Mouse (Mus musculus): ENCODE results near the gene Ebi3. TPM values are rescaled to one million over a fixed set of nuclear protein-coding genes. Genes with fewer than 3 reads are reported as not detected.
"Not testable (repeated sequence)": the region's sequence is repeated elsewhere in the genome, so short reads cannot be mapped to it uniquely, and the experiment has no call there.

The Ebi3 gene
- 0.40 TPM in 1 of 2 replicates, not detected in the other for polyA plus RNA-seq (2016; fragmentation: Nextera tagmentation; extraction: Ambion mirVana)

DNA sequence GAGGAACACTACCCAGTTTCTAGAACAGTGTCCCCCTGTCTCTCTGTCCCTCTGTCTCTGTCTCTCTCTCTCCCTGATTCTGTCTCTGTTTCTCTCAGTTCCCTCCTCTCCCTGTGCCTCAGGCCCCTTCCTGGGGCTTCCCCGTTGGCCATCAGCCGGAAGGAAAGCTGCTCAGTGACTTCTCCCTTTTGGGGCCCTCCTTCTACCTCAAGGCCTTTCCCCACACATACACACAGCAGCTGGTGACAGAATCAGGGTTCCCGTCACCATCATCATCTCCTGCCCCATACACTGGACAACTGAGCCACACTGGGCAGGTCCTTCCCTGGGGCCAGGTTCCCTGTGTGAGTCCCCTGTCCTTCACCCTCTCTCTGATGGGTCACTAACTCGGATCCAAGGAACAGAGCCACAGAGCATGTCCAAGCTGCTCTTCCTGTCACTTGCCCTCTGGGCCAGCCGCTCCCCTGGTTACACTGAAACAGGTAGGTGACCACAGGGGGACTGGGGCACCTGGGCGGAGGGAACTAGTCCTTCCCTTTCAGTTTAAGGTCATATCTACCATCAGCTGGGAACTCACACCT, at the start of gene Ebi3:
Gene Ebi3 (plus strand): TSS at position 194 of the 581 bp plus-strand sequence.
- 63% methylated on average over 6 of the region's 6 CpGs for WGBS

DNA sequence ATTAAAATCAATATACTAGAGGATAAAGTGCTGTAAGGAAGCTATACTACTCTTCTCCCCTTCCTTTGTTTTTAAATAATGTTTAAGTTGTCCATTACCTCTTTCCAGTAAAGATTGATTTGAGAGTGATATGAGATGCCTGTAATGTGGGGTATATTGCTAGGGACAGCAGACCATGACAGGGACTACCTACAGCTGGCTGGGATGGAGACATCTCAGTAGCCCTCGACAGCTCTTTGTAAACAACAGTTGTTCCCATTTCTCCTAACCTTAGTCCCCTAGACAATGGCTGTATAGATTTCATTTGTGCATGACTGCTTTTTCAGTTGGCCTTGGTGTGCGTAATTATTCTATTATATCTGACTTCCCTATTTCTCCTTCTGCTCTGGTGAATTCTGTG, 49.4 kb upstream of the Ebi3 start:
- no peaks in the 10 kb centered on the region for H3K4me1 ChIP-seq (replicated peaks)
- H3K4me2 ChIP-seq: no peak overlapping the region

More for the DNA sequence above, at the start of gene Ebi3:
- no peak within 1 kb of the TSS for H3K4me3 ChIP-seq
- H3K9me3 ChIP-seq (replicated peaks): no peaks in the 10 kb centered on the region
- H3K36me3 ChIP-seq: no peaks in the 10 kb centered on the region
- H3K27ac ChIP-seq (ENCODE audit: poor library complexity, severe bottlenecking): no peak within 1 kb of the TSS
- no peak for ATAC-seq (ENCODE audit: insufficient number of reproducible peaks, low FRiP score)
- H3K4me2 ChIP-seq: no peak within 1 kb of the TSS
- peaks cover 42% of the 10 kb centered on the region for H3K27me3 ChIP-seq (replicated peaks)
- no peak within 1 kb of the TSS for H3K9ac ChIP-seq
- H3K4me1 ChIP-seq (replicated peaks): peaks cover 8% of the 10 kb centered on the region

DNA sequence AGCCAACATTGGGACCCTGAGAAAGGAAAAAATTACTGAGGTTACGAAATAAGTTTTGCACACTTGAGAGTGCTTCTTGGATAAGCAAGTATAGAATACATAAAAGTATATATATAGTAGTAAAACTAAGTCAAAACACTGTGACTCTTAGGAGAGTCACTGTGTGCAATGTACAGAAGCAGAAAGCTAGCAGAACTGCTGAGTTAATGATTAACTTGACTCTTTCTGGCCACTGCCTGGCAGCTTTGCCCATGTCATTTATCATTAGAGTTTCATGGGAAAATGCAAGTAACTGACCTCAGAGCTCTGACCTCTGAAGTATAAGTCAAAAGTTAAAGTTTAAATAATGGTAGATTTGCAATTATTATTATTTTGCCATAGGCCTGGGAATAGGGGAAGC, 48.8 kb upstream of the Ebi3 start:
- Histone ChIP-seq H3K9ac (no peak overlapping the region), H3K9me3 (replicated peaks) (0 out of 2 replicates have a peak, but pooled peaks cover 4% of the 10 kb centered on the region), H3K27me3 (replicated peaks) (no peaks in the 10 kb centered on the region), H3K4me2 (no peak overlapping the region), H3K27ac (ENCODE audit: poor library complexity, severe bottlenecking) (no peak overlapping the region), H3K4me3 (no peak overlapping the region), H3K36me3 (0 out of 2 replicates have a peak, but pooled peaks cover 3% of the 10 kb centered on the region), H3K4me1 (replicated peaks) (no peaks in the 10 kb centered on the region)
- ATAC-seq (ENCODE audit: insufficient number of reproducible peaks, low FRiP score): no peak
- WGBS: 73% methylated on average over 1 of the region's 1 CpGs

More for the DNA sequence above, 49.4 kb upstream of the Ebi3 start:
- Histone ChIP-seq H3K9ac (no peak overlapping the region), H3K4me3 (no peak overlapping the region), H3K27me3 (replicated peaks) (no peaks in the 10 kb centered on the region), H3K9me3 (replicated peaks) (peaks cover 6% of the 10 kb centered on the region), H3K27ac (ENCODE audit: poor library complexity, severe bottlenecking) (no peak overlapping the region), H3K36me3 (peaks cover 7% of the 10 kb centered on the region)
- WGBS: 64% methylated on average over 2 of the region's 2 CpGs
- ATAC-seq (ENCODE audit: insufficient number of reproducible peaks, low FRiP score): no peak

DNA sequence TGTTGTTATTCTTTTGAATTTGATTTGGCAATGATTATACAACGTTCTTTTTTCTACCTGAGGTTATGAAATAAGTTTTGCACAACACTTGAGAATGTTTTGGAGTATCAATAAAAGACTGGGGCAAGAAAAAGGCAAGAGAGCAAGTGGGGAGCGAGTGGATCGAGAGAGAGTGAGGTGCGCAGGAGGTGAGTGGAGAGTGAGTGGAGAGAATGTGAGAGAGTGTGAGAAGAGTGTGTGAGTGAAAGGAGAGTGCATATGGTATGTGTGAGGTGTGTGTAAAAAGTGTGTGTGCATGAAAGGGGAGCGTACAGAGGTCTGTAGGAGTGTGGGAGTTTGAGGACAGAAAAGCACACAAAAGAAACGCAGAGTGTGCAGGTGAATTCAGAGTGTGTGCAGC, 48.3 kb upstream of the Ebi3 start:
- no peak overlapping the region for H3K27ac ChIP-seq (ENCODE audit: poor library complexity, severe bottlenecking)
- H3K4me2 ChIP-seq: no peak overlapping the region
- no peaks in the 10 kb centered on the region for H3K27me3 ChIP-seq (replicated peaks)
- whole genome bisulfite sequencing: 66% methylated on average over 6 of the region's 6 CpGs
- H3K4me3 ChIP-seq: no peak overlapping the region
- 0 out of 2 replicates have a peak, but pooled peaks cover 4% of the 10 kb centered on the region for H3K9me3 ChIP-seq (replicated peaks)
- no peak overlapping the region for H3K9ac ChIP-seq
- no peaks in the 10 kb centered on the region for H3K4me1 ChIP-seq (replicated peaks)
- H3K36me3 ChIP-seq: 0 out of 2 replicates have a peak, but pooled peaks cover under 1% of the 10 kb centered on the region
- ATAC-seq (ENCODE audit: insufficient number of reproducible peaks, low FRiP score): no peak

DNA sequence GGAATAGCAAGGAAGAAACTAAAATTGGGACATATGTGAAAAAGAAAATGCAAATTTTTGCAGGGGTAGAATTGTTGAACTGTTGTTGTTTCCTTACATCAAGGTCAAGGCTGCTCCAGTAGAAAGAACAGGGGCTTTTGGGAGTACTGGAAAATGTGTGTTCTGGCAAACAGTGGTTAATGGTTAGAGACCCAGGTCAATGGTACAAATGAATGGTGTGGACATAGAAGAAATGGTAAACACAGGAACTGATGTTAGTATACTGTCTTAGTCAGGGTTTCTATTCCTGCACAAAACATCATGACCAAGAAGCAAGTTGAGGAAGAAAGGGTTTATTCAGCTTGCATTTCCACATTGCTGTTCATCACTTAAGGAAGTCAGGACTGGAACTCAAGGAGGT, 45.8 kb upstream of the Ebi3 start:
- H3K4me1 ChIP-seq (replicated peaks): no peaks in the 10 kb centered on the region
- H3K4me3 ChIP-seq: no peak overlapping the region
- H3K9ac ChIP-seq: no peak overlapping the region
- no peak for ATAC-seq (ENCODE audit: insufficient number of reproducible peaks, low FRiP score)
- H3K27me3 ChIP-seq (replicated peaks): no peaks in the 10 kb centered on the region
- H3K36me3 ChIP-seq: no peaks in the 10 kb centered on the region
- no peaks in the 10 kb centered on the region for H3K9me3 ChIP-seq (replicated peaks)
- H3K27ac ChIP-seq (ENCODE audit: poor library complexity, severe bottlenecking): no peak overlapping the region
- no peak overlapping the region for H3K4me2 ChIP-seq

DNA sequence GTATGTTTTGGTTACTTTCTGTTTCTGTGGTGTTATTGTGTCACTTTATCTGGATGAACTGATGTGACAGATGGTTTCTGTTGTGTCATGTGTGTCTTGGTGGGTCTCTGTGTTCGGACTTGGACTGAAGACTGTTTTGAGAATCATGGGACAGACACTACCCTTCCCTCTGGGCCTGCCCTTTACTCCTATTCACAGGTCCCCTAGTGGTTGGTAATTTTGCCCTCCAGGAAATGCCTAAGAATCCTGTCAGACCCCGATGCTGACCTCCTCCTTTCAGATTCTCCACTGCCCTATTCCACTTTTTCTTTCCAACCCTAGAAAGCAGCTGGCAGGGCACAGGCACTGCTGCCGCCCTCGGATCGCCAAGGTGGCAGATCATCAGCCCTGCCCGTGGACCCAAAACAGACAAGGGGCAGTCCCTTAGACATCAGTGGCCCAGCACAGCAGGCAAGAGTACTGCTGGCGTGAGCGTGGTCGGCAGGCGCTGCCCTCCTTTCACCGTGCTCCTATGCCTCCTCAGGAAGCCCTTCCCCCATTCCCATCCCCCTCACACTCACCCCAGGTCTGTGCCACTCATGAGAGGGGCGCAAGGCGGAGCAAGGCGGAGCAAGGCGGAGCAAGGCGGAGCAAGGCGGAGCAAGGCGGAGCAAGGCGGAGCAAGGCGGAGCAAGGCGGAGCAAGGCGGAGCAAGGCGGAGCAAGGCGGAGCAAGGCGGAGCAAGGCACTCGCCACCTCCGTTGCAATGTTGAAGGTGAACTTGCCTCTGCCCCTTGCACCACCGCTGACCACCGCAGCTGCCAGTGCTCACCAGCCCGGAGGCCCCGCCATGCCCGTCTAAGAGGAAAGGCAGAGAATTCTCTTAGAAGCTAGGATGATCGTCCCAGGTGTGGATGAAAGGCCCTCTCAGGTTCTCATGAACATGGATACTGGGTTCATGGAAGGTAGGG, 20.6 kb upstream of the Ebi3 start:
- H3K27me3 ChIP-seq (replicated peaks): no peaks in the 10 kb centered on the region
- peak; percentile 91 for ATAC-seq (ENCODE audit: insufficient number of reproducible peaks, low FRiP score)

DNA sequence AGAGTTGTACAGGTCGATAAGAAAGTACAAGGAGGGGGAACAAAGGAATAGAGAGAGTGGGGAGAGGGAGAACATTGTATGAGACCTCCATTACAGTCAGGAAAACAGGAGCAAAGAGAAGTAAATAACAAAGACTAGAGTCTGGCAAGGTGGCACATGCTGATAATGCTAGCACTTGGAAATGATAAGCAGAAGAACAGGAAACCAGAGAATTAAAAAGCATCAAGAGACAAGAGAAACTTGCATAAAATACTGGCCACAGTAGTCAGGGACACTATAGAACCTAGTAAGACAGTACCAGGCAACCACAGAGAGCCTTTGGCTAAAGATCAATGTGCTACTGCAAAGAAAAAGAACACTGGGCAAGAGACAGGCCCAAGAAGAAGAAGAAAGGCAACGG, 19.8 kb upstream of the Ebi3 start:
- WGBS: 60% methylated on average over 2 of the region's 2 CpGs
- no peak overlapping the region for H3K9ac ChIP-seq
- peak overlapping the region; percentile 57 for H3K4me3 ChIP-seq
- H3K4me1 ChIP-seq (replicated peaks): no peaks in the 10 kb centered on the region
- peak overlapping the region; percentile 83 for H3K4me2 ChIP-seq
- H3K27me3 ChIP-seq (replicated peaks): no peaks in the 10 kb centered on the region
- peaks cover 23% of the 10 kb centered on the region for H3K9me3 ChIP-seq (replicated peaks)
- peak overlapping the region; percentile 42 for H3K27ac ChIP-seq (ENCODE audit: poor library complexity, severe bottlenecking)
- 0 out of 2 replicates have a peak, but pooled peaks have one; percentile 26 for ATAC-seq (ENCODE audit: insufficient number of reproducible peaks, low FRiP score)
- no peaks in the 10 kb centered on the region for H3K36me3 ChIP-seq

More for the DNA sequence above, 20.6 kb upstream of the Ebi3 start:
- Histone ChIP-seq H3K4me2 (peak overlapping the region; percentile 83), H3K9me3 (replicated peaks) (peaks cover 23% of the 10 kb centered on the region), H3K36me3 (no peaks in the 10 kb centered on the region), H3K4me3 (peak overlapping the region; percentile 57), H3K4me1 (replicated peaks) (no peaks in the 10 kb centered on the region), H3K9ac (peak overlapping the region; percentile 76), H3K27ac (ENCODE audit: poor library complexity, severe bottlenecking) (peak overlapping the region; percentile 38)
- 2% methylated on average over 33 of the region's 33 CpGs for WGBS

DNA sequence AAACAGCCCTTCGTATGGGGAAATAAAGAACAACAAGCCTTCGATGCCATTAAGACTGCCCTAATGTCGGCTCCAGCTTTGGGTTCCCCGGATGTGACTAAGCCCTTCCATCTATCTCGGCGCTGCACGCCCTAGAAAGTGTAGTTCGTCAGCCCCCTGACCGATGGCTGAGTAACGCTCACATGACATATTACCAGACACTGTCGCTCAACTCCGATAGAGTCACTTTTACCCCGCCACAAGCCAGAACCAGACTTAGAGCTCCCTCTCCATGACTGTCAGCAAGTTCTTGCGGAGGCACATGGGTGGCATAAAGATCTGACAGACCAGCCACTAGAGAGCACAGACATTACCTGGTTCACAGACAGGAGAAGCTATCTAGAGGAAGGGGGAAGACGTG, 19.2 kb upstream of the Ebi3 start:
- Histone ChIP-seq H3K36me3 (no peaks in the 10 kb centered on the region; the same call in 1 of the 2 replicates), H3K4me2 (peak overlapping the region; percentile 83), H3K27ac (ENCODE audit: poor library complexity, severe bottlenecking) (0 out of 2 replicates have a peak overlapping the region, but pooled peaks have one; percentile 42), H3K4me3 (peak overlapping the region; percentile 57), H3K9ac (no peak overlapping the region), H3K9me3 (replicated peaks) (peaks cover 23% of the 10 kb centered on the region), H3K4me1 (replicated peaks) (no peaks in the 10 kb centered on the region), H3K27me3 (replicated peaks) (no peaks in the 10 kb centered on the region)
- WGBS: 88% methylated on average over 15 of the region's 15 CpGs
- peak; percentile 29; the same call in 1 of the 2 replicates for ATAC-seq (ENCODE audit: insufficient number of reproducible peaks, low FRiP score)

DNA sequence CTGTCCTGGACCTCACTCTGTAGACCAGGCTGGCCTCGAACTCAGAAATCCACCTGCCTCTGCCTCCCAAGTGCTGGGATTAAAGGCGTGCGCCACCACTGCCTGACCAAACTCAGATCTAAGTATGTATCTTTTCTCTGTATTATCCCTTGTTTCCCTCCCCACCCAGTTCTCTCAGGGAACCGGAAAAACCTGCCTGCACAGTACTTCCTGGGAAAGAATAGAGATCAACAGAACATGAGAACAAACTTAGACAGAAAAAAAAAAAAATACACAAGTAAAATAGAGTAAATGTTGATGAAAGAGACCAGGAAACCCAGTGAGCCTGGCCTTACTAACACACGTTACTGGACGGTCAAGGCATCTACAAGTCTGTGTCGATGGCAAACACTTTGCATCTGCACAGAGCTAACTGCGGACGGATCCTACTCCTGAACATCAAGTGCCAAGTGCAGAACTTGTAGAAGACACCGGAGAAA, 8.0 kb upstream of the Ebi3 start:
- H3K36me3 ChIP-seq: peaks cover 19% of the 10 kb centered on the region
- ATAC-seq (ENCODE audit: insufficient number of reproducible peaks, low FRiP score): peak; percentile 51; the same call in 1 of the 2 replicates
- H3K27me3 ChIP-seq (replicated peaks); H3K4me1 ChIP-seq (replicated peaks); H3K9me3 ChIP-seq (replicated peaks): not testable (repeated sequence)
- 29% methylated on average over 10 of the region's 10 CpGs for WGBS
- peak overlapping the region; percentile 73 for H3K9ac ChIP-seq
- H3K4me2 ChIP-seq: peak overlapping the region; percentile 85
- H3K4me3 ChIP-seq: peak overlapping the region; percentile 60
- peak overlapping the region; percentile 95 for H3K27ac ChIP-seq (ENCODE audit: poor library complexity, severe bottlenecking)

DNA sequence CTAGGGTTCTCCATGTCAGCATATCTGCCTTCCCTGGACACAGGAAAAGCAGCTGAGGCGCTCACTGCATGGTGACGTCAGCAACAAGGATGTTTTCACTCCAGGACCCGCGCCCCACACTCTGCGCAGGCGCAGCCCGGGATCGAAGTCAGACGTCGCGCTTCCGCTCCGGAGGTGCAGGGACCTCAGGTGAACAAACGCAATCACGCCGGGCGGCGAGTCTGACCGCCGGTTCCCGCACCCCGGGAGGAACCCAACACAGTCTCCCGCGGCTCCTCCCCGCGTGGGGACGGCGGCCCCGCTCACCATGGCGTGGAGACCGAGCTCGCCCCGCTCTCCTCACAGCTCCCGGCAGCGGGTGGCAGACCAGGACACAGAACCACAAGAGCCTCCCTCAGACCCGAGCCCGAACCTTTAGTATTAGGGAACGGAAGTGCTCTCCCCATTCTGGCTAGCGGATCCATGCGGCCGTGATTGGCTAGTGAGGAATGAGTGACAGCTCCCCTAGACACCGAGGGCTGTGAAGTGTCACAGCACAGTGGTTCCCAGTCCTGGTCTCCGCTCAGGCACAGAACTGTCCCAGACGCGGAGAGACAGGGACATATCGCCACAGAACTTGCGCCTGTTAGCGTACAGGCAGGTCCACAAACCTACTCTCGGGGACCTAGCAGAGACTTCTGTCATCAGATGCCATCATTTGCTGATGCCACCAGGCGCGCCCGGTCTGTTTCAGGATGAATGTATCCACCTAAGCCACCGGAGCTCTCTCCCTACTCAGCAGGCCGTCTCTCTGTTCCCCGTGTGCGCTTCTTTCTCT, 7.4 kb upstream of the Ebi3 start:
- WGBS: under 1% methylated on average over 56 of the region's 56 CpGs
- peak overlapping the region; percentile 85 for H3K4me2 ChIP-seq
- not testable (repeated sequence) for H3K27me3 ChIP-seq (replicated peaks); H3K4me1 ChIP-seq (replicated peaks); H3K9me3 ChIP-seq (replicated peaks)
- H3K4me3 ChIP-seq: peak overlapping the region; percentile 60
- H3K36me3 ChIP-seq: peaks cover 13% of the 10 kb centered on the region
- peak overlapping the region; percentile 73 for H3K9ac ChIP-seq
- peak; percentile 97 for ATAC-seq (ENCODE audit: insufficient number of reproducible peaks, low FRiP score)
- peak overlapping the region; percentile 95 for H3K27ac ChIP-seq (ENCODE audit: poor library complexity, severe bottlenecking)
